Mouse (Mus musculus) ES-Bruce4 (cell line): ENCODE results near the gene Gm9833.

Source experiments
- CTCF ChIP-seq: IDR thresholded peaks from one replicate; pipeline ENCODE4 v1.8.1; 2011; ENCODE audit warnings: low read depth, low read length
- POLR2A ChIP-seq: IDR thresholded peaks from one replicate; pipeline ENCODE4 v1.8.1; 2011; ENCODE audit warnings: low read length; ENCODE audit not compliant: insufficient read depth

GRCm38 (mm10) chr3:10095076-10095622, 7.2 kb downstream of the Gm9833 start:
- TF ChIP-seq CTCF: no peak
- TF ChIP-seq POLR2A: no peak
